Mouse (Mus musculus) spleen, postnatal 36 days (tissue): ENCODE data around the gene Psmc3.

Source experiments
- DNase-seq, 2 experiments: peaks; one replicate each; pipeline ENCODE4 v3.0.0; 2022; ENCODE audit warnings: low spot score in 2 of 2, mixed read lengths in 1 of 2

Psmc3 gene

DNA sequence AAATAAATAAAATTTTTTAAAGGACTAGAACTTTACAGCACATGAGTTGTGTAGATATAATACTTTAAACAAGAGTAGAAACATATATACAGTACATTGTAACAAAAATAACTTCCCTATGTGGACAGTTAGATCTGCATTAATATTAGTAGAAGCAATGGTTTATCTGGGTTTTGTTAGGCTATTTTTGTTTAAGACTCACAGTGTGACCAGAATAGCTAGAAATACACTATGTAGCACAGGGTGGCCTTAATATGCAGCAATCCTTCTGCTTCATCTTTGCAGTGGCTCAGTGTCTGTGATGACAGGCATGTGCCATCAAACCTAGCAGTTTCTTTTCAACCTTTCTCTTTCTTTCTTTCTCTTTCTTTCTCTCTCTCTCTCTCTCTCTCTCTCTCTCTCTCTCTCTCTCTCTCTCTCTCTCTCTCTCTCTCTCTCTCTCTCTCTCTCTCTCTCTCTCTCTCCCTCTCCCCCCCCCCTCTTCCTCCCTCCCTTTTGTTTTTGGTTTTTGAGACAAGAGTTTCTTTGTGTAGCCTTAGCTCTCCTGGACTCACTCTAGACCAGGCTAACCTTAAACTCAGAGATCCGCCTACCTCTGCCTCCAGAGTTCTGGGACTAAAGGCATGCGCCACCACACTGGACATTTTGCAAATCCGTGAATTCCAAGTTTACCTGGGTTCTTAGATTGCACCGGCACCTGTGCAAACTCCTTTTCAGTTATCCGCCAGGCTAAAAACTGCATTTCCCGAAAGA is 452 bp upstream of the Psmc3 start:
- no peak for DNase-seq

- DNase-seq: no peak
Measured at GRCm38 (mm10) chr2:91058435-91058834, 4.6 kb downstream of the Psmc3 start.

DNA sequence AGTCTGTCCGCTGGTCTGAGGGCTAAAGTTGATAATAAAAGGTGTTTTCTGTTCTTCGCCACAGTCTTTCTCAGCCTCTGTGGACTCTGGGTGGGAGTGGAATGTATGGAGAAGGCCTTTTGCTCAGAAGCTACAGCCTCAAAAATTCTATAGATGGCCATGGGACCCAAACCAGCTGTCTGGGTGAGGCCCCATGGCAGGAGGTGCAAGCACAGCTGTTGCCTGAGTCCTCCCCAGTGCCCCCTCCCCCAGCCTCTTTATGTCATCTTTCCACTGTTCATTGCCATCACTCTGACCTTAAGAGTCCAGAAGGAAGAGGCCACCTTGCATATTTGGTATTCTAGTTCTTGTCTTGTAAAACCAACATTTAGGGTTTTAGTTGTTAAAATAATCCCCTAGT is 5.6 kb downstream of the Psmc3 start:
- DNase-seq: no peak

DNA sequence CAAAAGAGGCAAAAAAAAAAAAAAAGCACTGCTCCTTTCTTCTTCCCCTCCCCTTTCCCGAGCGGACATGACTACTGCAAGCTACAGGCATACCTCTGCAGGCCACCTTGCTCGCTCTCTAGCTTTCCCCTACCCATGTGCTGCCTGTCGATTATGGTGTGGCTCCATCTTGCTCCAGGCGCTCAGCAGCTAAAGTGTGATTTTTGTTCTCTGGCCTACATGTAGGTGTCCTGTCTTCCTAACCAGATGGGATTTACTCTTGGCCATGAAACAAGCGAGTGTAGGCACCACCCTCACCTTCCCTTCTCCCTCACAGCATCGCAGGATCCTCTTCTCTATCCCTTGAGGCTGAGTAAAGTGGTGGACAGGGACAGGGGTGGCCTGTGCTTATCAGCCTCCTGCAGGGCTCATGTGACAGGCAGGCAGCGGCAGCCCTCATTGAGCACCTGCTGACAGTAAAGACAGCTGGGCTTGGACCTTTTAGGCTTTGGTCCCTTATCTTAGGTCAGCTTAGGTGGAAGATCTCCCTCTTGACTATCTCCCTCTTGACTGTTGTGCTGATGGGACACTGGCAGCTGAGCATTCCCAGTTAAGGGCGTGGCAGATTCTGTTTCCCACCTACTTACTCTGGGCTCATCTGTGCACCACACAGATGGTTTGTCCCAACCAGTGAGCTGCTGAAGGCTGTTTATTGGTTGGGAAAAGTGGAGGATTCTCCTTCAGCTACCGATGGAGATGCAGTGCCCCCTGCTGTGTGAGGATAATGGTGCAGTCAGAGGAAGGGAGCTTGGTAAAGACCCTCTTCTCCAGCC is 6.9 kb downstream of the Psmc3 start:
- no peak for DNase-seq

DNA sequence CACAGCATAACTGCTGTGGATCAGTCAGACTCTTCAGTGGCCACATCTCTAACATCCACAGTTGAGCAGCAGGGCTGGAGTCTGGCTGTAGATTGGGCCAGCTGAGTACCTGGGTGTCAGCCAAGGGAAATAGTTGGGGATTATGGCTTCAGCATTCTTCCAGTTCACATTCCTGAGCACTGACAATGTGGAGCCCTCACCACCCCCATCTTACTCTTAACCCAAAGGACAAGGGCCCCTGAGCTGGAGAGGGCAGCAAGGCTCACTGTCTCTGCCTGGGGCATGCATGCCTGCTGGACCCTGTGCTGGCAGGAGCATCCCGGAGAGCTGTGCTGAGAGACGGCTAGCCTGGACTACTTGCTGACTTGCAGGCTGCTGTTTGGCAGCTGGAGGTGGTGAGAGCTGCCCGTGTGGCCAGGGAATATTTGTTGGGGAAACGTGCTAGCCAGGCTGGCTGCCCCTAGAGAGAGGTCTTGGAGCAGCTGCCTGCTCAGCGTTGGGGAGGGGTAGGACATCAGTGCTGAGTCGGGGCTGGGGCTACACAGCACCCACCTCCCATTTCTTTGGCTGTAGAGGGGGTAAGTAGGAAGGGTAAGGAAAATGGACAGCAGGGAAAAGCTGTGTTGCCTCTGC is 8.2 kb downstream of the Psmc3 start:
- no peak for DNase-seq

DNA sequence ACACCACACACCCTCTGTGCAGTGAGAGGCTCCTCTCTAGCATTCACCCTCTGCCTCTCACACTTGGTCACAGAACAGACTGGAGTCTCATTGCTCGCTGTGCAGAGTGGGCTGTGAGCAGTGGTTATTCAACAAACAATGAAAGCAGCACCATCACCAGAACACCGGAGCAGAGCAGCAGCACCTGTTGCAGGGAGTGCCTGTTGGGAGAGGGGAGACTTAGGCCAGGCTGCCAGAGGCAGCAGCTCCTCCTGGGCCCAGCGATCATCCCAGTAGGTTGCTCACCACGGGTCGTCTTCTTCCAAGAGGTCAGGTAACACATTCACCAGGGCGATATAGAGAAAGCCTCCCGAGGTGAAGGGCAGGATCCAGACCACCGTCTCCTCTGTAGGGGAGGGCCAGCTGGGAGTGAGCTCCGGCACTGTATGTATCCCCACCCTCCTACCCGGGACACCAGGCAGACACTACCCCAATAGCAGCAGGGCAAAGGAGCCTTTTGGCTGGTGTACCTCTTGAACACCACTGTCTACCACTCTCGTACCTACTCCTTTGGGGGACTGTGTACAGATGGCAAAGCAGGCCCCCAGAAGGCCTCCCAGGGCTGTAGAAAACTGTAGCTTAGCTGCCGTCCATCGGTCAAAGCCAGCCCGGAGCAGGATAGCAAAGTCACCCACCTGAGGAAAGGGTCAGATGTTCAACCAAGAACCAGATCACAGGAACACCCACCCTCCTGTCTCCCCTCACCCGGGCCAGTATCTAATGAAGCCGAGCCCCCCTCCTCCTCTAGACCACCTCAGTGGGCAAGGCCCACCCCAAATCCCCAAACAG is 9.2 kb downstream of the Psmc3 start:
- DNase-seq: no peak

DNA sequence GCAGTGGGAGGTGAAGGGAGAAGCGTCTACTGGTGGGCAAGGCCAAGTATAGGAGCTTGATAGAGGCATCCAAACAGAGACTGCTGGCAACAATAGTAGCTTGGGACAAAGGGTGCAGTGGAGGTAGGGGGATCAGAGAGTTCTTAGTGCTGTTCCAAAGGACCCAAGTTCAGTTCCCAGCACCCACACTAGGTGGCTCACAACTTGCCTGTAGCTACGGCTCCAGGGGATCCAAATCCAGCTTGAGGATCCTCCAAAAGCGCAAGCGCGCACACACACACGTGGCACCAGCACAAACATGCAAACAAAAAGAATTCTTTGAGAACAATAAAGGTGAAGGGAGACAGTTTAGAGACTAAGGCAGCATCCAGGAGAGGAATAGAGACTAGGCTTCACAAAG is 10.4 kb downstream of the Psmc3 start:
- DNase-seq: no peak

DNA sequence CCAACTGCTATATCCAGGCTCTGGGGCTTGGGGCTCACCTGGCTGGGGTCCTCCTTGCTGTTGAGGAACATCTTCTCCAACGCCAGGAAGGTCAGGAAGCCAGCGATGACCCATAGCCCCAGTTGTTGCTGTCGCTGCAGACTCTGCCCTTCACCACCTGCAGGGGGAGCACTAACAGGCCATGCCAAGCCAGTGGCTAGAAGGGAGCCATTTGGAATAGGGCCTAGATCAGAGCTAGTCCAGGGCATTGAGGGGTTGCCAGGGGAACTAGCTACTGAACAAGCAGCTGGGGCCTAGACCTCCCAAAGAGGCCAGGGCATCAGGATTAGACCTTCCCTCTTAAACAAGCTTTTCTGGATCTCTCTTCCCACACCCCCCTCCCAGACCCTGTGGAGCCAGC is 11.7 kb downstream of the Psmc3 start:
- DNase-seq: peak; percentile 44 to 54

DNA sequence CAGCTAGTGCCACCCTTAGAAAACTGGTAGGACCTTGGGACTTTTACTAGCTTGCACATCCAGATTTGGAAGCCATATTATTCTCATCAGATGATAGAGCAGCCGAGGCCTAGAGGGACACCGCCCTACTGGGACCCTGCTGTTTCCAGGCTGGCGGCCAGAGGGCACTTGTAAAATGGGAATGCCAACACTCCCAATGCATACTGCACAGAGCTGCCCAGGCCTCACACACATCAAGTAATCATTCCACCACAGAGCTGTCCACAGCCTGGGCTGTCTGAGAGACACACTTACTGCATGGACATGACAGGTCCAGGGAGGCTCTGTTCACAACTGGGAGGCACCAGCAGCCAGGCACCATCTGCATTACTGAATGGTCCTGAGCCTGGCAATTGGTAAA is 12.6 kb downstream of the Psmc3 start:
- no peak for DNase-seq

DNA sequence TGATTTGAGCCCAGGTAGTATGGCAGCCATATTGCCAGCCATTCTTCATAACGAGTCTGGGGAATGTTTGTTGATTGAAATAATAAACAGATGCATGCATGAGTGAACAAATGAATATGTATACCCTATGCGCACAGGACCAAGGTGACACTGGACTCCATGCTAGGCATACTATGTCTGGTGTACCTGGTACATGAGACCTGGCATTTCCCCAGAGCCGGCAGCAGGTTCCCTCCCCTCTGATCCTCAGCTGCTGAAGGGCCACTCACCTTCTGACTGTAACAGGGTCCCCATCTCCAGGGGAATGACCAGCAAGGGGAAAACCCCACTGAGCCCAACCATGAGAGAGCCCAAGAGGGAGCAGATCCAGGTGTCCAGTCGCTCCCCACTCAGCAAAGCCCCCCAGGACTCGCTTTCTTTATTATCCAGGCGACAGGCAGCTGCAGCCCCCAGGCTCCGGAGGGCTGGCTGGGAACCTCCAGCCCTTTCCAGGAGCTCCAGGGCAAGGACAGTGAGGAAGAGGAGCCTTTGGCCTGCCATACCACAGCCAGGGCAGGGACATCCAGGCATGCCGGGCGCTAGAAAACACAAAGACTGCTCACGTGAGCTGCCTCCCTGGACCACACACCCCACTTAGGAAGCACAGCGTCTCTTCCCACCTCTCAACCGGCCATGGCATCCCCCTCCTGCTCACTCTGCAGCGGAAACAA is 14.5 kb downstream of the Psmc3 start:
- no peak for DNase-seq

GRCm38 (mm10) chr2:91068872-91069165 is 15.0 kb downstream of the Psmc3 start:
- no peak for DNase-seq

DNA sequence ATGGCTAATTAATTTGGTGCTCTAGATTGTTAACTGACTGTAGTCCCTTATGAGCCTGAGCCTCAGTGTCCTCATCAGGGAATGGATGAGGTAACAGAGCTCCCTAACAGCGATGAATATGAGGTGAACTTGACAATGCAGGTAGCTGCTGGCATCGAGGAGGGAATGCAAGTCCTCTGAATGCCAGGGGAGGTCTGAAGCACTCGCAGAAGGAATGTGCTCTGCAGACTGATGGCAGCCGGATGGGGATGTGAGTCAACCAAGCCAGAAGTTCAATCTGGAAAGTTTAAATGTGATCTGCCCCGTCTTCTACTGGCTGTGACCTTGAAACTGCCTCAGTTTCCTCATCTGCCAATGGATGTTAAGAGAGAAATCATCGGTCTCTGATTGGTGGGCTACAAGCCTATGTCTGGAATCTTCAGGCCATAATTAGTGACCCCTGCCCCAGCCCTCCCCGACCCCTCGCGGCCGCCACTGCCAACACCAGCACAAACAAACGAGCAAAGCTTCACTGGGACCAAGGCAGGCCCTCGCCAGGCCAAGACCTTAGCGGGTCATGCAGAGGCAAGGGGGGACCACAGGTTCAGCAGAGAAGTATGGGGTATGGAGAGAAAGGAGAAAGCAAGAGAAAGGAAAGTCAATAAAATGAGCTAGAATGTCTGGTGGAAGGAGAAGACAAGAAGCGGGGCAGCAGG is 15.6 kb downstream of the Psmc3 start:
- DNase-seq: no peak

DNA sequence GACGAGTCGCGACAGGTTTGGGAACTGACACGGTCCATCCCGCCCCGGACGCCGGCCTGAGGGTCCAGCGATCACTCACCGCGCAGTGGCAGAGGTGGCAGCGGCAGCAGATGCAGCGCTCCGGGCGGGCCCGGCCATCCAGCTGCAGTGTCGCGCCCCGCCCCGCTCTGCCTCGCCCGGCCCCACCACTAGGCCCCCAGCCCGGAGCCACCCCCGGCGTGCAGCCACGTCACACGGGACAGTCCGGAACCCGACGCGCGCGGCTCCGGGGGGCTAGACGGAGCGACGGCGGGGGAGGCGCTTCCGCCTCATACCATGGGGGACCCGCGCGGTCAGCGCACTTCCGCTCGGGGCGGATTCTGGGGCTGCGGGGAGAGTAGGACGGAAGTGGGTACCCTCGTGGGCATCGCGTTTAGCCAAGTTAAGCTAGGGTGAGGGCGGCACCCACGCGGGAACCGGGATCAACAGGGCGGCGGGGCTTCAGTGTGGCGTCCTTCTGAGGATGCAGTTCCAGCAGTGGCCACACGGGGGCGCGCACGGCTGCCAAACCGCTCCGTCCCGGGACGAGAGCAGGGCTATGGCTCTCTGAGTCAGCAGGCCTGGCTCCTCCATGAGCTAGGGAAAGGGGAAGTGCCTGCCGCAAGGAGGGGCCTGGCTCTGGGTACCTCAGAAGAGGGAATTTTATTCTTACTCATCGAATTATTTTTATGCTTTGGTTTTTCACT is 16.4 kb downstream of the Psmc3 start, which contains the start of gene Slc39a13:
TSS of gene Slc39a13 (minus strand) at position 342 of the 725 bp plus-strand sequence.
- DNase-seq: peak; percentile 94

- no peak for DNase-seq
Measured at GRCm38 (mm10) chr2:91071059-91071458, 17.2 kb downstream of the Psmc3 start.

DNA sequence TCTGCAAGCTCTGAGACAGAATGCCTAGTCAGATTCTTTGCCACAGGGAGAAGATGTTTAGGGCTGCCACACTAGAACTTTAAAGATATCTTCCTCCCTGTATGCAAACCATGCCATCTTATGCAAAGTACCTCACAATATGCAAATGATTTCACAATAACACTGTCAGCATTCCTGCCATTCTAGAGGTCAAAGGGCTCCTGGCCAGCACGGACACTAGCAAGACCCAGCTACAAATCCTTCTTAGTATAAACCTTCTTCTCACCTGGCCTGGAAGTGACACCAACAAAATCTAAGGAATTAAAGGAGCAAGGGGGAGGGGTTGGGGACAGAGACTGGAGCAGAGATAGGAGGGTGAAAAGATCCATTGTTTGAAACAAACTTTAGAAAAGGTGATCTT is 18.3 kb downstream of the Psmc3 start:
- no peak for DNase-seq

- DNase-seq: no peak
Measured at GRCm38 (mm10) chr2:91077957-91078313, 24.1 kb downstream of the Psmc3 start.

GRCm38 (mm10) chr2:91078314-91079025 is 24.7 kb downstream of the Psmc3 start:
- DNase-seq: peak; percentile 72 to 74

GRCm38 (mm10) chr2:91079026-91079384 is 25.2 kb downstream of the Psmc3 start:
- no peak for DNase-seq

DNA sequence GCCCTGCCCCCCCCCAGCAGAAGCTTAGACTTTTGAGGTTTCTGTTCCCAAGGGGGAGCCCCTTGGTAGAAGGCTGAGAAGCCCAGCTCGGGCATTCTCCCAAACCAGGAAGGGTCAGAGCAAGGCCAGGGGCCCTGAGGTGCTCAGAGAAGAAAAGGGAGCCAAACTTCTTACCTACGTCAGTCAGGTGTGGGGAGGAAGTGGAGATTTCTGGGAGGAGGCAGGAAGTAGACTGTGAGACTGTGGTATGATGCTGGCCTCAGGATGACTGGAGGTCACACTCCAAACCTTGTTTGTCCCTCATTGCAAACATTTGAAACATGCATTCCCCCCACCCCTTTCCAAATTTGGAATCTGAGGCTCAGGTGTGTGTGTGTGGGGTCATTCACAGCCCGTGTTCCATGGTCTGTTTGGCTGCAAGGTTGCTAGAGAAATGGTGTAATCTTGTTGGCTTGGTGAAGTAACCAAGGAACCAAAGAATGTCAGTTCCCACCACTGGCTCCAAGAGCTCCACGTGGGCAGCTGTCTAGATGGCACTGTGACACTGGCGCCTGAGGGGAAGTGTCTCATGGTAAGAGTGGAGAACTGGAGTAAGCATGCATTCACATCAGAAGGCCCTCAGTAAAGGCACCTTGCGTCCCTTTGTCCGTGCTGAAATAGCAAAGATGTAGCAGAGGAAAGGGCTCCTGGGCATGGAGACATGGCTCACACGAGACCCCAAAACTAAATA is 27.1 kb downstream of the Psmc3 start:
- peak; percentile 48 to 51 for DNase-seq
